Mouse (Mus musculus): Measurements from ENCODE around the gene Rps13.

Rps13 gene

GRCm38 (mm10) chr7:116292377-116292776 lies 41.6 kb downstream of the Rps13 start:
- DNase-seq (ENCODE audit: low spot score in 2 of 2), result no peak

- DNase-seq (ENCODE audit: low spot score in 2 of 2), result no peak
These were observed 43.4 kb downstream of the Rps13 start for GRCm38 (mm10) chr7:116290559-116290958.

- DNase-seq (ENCODE audit: low spot score in 2 of 2), result no peak
These were observed 45.0 kb downstream of the Rps13 start for GRCm38 (mm10) chr7:116288996-116289395.

- DNase-seq (ENCODE audit: low spot score in 2 of 2), result no peak
These were observed 46.0 kb downstream of the Rps13 start for GRCm38 (mm10) chr7:116287959-116288358.

GRCm38 (mm10) chr7:116286611-116287355 lies 47.2 kb downstream of the Rps13 start:
- DNase-seq (ENCODE audit: low spot score in 2 of 2), result no peak

- no peak for DNase-seq (ENCODE audit: low spot score in 2 of 2)
These were observed 47.8 kb downstream of the Rps13 start for GRCm38 (mm10) chr7:116286173-116286572.

- DNase-seq (ENCODE audit: low spot score in 2 of 2), result no peak
These were observed 48.8 kb downstream of the Rps13 start for GRCm38 (mm10) chr7:116285216-116285615.

GRCm38 (mm10) chr7:116282755-116283154 lies 51.2 kb downstream of the Rps13 start:
- DNase-seq (ENCODE audit: low spot score in 2 of 2), result no peak
